Mouse (Mus musculus) naive thymus-derived CD4-positive, alpha-beta T cell, adult 2 months (primary cell): ENCODE measurements around the gene Gm4881.
A peak's percentile ranks its signal among the peaks of the same experiment; 100 is the strongest.

Experiments used
- DNase-seq: peaks from one replicate; pipeline ENCODE4 v3.0.0-alpha.2; 2011; ENCODE audit warnings: low read depth

Gm4881 gene

DNA sequence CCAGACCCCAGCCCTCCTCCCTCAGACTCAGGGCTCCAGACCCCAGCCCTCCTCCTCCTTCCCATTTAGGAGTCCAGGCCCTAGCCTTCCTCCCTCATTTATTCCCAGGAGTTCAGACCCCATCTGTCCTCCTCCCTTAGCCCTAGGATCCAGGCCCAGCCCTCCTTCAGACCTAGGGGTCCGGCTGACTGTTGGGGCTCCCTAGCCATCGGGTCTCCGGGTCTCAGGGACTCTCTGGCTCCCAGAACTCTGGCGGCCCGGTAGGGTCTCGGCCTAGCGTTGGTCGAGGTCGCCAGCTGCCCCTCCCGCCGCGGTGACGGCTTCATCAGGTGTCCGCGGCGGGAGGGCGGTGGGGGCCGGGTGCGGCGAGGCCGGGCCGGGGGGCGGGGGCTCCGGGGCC, 9.7 kb upstream of the Gm4881 start:
- DNase-seq: no peak

DNA sequence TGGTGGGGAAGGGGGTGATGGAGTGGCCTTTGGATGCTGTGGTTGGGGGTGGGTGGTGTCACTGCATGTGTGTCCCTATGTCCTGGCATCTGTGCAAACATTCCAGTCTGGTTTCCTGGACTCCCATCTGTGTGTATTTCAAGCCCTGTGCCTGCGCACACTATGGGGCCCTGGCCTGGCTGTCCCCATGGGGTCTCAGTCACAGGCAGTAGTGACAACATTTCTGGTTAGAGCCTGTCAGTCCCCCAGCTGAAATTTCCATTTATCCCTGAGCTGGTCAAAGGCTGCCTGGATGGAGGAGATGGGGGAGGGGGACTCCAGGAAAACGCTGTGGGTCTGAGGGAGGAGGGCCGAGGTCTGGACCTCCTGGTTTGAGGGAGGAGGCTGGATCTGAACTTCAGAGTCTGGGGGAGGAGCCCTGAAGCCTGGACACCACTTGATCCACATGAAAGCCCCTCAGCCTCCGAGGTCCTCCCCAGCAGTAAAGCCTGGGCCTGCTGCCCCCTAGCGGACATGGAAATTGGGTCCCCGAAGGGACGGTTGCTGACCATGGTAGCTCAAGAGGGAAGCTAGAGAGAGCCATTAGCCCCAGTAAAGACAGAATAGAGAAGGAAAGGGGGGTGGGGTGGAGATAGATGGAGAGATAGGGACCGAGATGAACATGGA, 5.8 kb upstream of the Gm4881 start:
- peak; percentile 83 for DNase-seq

DNA sequence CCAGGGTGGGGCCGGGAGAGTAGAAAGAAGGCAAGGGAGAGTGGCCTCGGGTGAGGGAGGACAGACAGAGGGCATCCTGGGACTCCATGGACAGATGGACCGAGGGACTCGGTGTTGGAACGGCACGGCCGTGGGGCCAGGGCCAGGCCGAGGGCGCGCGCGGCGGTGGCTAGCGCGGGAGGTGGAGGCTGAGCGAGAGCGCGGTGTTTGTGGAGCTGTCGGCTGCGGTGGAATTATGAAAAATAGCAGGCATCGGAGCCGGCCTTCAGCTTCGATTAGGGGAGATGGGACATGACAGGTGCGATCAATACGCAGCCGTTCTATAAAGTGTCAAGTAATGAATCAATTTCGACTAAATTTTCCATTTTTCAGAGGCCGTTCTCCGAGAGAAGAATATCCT, 4.5 kb upstream of the Gm4881 start:
- DNase-seq: no peak

DNA sequence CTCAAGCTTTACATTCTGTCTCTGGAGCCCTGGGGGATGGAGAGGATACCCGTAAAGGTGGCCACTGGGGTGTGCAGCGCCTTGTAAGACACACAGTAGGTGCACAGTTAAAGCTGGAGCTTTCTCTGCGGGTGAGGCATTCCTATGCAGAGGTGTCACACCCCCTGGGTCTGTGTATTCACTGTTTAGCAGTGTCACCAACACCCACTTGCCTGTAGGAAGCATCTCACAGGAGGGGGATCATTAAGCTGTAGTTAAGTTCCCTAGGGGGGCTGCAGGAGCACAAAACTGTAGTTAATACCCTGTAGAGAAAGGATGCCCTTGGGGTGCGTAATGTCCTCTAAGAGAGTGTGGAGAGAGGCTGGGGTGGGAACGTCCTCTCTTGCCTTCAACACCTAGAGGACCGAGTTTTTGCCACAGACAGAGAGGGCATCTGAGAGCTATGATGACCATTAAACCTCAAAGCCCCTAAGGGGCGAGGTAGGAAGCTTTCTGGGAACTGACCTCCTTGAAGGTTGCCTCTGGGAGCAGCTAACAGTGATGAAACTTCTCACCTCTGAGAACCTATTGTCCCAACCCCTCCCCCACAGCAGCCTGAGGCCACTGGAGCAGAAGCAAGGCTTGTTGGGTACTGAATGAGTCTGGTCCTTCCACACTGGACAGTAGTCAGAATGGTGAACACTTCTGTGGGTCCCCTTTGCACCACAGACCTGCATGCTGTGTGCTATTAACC, 3.2 kb upstream of the Gm4881 start:
- no peak for DNase-seq

DNA sequence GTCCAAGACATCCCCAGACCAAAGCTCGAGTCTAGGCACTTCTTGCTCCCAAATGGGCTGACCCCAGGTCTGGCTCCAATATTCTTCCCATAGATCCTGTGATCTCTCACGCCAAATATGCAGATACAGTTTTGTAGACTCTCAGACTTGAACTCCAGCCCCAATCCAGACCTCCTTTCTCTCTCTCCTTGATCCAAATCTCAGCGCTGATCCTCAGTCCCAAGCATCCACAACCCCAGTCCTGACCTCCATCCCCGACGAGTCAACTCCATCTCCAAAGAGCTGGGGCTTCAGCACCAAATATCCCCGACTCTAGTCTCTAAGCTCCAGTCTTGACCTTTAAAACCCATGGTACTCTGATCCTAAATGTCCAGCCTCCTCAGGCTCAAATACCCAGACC, 653 bp downstream of the Gm4881 start:
- no peak for DNase-seq

DNA sequence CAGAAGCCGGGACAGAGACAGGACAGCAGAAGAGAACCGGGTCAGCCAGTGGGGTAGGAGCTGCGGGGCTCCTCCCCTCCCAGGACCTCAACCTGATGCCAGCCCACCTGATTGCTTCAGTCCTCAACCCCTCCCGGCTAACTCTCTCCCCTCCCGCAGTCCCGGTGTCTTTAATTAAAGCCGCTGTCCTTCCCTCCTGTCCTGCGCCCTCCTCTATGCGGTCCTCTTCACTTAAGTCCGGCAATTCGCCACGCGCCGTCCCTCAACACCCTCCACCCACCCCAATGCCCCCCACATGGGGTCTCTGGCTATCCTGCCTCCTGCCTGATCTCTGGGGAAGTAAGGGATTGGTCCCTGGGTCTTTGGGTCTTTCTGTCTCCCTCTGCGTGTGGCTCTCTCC, 12.6 kb downstream of the Gm4881 start:
- no peak for DNase-seq

DNA sequence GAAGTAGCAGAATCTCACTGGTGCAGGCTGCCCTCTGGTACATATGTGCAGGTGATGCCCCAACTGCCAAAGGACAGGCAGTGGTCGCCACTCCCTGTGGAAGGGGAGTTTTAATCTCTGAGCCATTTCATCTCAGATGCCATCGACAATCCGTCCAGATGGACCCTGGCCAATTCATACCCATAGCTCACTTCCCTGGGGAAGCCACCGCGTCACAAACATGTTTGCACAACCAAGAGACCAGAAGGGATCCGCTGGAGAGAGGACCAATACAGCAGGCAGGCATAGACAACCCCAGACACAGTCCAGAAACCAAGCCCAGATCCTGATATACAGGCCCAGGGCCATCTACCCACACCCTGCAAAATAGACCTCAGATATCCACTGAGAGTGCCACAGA, 13.8 kb downstream of the Gm4881 start:
- no peak for DNase-seq

DNA sequence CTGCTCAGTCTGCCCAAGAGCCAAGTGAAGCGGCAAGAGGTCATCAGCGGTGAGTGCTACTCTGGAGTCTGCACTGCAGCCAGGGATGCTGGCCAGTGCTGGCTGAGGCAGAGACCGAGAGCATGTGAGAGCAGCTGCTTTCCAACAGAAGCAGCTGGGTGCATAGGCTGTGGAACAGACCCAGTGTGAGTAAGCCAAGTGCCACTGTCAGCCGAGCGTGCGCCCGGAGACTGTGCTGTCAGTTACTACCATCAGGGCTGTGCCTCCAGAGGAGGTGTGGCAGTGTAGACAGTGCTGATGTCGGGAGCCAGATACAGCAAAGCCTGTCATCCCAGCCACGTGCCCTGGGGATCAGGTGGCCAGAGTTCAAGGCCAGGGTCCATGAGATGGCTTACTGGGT, 24.6 kb downstream of the Gm4881 start:
- peak; percentile 25 for DNase-seq

DNA sequence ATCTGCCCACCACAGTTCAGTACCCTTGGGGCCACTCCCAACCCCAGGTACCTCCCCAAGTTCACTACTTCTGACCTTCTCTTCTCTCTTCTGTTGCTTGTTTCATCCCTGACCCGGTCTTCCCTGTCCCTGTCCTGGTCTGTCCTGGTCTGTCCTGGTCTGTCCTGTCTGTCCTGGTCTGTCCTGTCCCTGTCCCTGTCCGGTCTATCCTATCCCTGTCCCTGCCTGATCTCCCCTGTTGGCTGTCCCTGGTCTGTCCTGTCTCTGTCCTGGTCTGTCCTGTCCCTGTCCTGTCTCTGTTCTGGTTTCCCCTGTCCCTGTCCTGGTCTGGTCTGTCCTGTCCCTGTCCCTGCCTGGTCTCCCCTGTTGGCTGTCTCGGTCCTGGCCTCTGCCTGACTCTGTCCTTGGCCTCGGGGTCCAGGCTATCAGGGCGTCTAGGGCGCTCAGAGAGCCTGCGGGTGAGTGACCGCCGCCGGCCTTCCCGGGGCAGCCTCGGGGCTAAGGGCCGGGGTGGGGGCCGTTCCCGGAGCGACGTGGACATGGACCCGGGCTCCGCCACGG, 25.5 kb downstream of the Gm4881 start:
- DNase-seq: no peak

DNA sequence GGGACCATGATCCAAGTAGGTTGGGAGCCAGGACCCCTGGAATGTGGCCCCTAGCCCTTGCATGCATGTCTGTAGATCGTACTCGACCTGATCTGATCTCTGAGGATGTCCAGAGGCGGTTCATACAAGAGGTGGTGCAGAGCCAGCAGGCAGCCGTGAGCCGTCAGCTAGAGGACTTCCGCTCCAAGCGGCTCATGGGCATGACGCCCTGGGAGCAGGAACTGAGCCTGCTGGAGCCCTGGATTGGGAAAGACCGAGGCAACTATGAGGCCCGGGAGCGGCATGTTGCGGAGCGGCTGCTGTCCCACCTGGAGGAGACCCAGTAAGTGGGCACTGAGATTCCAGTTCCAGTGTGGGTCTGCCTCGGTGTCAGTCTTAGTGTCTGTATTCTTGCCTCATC, 31.8 kb downstream of the Gm4881 start:
- no peak for DNase-seq

DNA sequence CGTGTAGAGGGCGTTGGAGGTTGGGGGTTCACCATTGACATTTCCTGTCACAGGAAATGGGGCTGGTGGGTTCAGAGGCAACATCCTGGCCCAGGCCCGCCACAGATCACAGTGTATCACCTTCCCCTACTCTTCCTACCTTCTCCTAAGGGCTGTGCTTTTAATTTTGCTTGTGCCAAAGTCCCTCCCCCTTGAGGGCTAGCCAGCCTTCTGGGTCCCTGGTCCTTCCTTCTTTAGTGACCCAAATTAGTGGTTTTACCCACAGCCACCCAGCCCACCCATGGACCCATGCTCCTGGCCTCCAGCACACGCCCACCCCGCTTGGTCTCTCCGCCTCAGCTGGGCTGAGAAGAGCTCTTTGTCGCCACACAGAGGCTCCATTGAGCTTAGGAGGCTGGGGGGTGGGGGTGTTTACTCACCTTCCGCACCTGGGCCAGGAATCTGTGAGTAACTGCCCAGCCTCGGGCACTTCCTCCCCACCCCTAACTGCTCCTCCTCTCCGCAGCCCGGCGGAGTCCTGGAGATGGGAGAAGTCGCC, 37.0 kb downstream of the Gm4881 start:
- DNase-seq: peak; percentile 88

DNA sequence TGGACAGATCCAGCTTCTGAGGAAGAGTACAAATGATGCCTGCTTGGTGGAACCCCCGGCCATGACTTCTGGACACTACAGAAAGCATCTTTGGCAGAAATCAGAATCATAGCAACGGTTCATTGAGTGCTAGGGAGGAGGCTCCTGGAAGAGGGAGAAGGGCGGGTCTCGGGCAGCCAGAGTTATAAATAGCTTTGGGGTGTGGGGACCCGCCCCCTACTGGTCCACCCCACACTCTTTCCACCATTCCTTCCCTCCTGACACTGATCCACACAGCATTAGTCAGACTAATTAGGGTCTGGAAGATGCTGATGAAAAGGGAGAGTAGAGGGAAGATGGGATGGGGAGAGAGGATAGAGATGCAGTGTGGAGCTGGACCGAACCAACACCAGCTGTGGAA, 37.7 kb downstream of the Gm4881 start:
- DNase-seq: no peak

DNA sequence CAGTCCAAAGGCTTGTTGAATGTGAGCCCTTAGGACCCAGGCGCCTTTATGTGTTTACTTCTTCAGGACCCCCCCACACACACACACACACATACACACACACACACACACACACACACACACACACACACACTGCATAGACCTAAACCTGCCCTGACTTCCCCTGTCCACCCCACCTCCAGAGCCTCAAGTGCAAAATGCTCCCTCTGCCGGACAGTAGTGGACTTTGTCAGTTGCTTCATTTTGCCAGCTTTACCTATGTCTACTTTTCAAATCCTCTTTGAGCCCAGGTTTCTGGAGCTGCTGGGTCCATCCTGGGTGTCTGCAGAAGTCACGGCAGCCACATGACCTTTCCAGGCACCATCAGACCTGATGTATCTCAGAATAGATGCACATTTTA, 39.4 kb downstream of the Gm4881 start:
- DNase-seq: peak; percentile 77

DNA sequence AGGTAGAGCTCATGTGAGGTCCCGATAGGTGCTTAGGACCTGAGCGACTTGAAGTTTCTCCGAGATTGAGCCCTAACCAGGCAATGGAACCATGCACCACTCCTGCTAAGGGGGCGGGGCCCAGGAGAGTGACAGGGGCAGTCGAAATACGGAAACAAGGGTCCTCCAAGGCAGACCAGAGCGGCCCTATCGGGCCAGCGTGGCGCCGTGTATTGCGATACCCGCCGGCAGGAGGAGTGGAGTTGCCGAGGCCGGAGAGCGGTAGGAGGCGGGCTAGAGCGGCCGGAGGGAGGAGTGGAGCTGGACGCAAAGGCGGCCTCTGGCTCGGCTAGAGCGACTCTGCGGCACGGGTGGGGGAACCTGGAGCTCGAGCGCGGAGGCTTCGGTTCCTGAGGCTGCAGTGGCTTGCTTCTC, 40.2 kb downstream of the Gm4881 start:
- DNase-seq: peak; percentile 96

DNA sequence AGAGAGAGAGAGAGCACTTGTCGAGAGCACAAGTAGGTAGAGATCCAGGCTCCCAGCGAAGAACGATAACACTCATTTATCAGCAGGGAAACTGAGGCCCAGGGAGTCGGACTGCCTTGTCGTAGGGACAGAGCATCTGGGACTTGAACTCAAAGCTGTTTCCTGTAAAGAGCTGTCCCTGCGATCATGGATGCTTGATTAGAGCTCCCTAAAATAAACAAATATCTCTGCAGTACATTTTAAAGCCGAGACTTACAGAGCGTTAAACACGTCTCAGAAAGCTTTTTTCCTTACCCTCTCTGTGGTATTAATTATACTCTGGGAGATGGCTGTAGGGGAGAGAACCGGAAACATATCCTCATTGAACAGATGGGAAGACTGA, 40.9 kb downstream of the Gm4881 start:
- DNase-seq: no peak

DNA sequence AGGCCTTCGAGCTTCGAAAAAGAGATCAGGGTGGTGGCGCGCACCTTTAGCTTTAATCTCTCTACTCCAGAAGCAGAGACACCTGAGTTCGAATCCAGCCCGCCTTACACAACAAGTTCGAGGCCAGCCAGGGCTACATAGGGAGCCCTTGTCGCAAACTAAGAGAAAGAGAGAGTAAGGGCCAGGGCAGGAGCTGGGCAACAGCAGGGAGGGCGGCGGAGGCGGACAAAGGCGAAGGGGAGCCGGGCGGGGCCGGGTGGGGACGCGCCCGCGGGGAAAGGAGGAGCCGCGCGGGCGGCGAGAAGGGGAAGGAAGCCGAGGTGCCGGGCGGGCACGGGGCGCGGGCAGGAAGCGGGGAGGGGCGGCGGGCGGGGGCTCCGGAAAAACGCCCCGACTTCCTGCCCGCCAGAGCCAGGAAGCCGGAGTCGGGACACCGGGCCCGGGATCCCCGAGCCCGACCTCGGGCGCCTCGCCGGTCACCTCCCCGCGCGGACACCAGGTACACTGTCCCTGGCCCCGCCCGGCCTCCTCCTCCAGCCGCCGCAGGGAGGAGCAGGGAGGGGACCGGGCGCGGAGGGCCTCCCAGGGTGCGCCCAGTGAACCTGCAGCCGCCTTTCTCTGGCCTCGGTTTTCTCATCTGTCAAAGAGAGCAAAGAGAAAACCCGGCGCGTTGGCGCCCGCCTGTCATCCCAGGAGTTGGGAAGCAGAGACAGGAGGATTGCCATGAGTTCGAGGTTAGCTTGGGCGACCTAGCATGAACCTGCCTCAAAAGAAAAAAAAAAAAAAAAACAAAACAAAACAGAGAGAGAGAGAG, 41.5 kb downstream of the Gm4881 start, which contains the start of gene Arhgef1:
Gene Arhgef1 (plus strand): TSS at position 283 of the 814 bp plus-strand sequence.
- peak; percentile 78 for DNase-seq

DNA sequence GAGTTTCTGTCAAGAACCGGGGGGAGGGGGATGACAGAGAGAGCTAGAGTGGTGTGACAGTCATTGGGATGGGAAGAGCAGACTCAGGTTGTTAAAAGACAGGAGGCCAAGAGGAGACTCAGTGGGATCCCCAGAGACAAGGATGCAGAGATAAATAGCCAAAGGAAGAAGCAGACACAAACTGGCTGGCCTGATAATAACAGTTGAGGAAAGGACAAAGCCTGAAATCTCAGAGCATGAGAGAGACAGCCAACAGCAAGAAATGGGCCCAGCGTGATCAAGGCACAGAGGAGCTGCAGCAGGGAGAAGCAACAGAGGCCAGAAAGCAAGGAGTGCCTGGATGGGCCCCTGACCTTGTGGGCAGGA, 42.0 kb downstream of the Gm4881 start:
- no peak for DNase-seq

DNA sequence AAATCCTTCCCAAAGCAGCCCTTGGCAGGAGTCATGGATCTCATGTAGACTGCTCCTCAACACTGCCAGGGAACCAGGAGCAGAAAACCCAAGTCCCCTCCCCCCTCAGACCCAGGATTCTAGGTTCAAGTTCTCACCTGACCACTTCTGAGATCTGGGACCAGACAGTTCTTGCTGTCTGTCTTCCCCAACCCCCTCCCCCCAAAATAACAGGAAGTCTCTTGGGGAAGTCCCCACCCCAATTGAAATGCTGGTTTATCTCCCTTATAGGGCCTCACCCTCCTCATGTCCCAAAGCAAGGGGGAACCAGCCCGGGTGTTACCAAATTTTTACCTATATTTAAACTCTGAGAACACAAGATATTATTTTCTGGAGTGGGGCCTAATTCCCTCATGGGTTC, 42.5 kb downstream of the Gm4881 start:
- peak; percentile 79 for DNase-seq

DNA sequence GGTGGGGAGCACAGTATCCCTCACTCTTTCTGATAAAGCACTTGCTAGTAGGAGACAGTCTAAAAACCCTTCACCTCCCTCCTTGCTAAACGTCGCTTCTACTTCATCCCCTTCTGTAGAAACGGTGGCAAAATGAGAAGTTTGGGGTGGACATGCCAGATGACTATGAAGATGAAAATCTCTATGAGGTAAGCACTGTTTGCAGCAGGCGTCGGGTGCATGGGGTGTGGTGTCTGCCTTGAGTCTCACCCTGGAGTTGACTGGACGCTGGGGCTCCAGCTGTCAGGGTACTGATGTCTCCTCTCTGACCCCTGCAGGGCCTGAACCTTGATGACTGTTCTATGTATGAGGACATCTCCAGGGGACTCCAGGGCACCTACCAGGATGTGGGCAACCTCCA, 43.2 kb downstream of the Gm4881 start:
- DNase-seq: no peak

DNA sequence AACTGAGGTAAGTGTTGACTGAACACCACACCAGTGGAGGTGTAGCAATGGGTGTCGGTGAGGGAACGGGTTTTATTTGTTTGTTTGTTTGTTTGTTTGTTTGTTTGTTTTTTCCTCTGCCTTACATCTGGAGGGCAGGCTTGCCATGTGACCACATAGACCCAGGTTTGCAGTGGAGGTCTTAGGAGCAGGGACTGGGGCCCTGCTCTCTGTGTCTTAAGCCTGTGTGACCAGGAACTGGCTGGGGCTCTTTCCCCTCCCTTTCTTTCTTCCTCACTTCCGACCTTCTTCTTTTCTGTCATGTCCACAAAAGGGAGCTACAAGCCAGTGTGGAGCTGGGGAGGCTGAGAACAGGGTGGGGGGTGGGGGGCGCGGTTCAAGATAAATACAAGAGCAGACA, 46.3 kb downstream of the Gm4881 start:
- DNase-seq: no peak

DNA sequence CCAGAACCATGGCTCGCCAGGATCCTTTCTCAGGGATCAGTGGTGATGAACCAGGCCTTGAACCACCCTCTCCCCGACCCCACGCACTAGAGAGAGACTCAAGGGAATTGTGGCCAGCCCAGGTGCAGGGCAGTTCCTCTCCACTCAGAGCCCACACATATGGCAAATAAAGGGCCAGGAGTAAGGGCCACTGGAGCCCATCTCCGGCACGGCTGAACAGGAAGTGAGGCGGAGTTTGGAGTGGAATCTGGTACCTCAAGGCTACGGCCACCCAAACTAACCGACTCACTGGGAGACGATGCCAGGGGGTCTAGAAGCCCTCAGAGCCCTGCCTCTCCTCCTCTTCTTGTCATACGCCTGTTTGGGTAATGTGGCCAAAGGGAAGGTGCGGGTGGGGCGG, 47.1 kb downstream of the Gm4881 start, which contains the start of gene Cd79a:
Gene Cd79a (plus strand): TSS at position 158 of the 400 bp plus-strand sequence.
- DNase-seq: peak; percentile 16

DNA sequence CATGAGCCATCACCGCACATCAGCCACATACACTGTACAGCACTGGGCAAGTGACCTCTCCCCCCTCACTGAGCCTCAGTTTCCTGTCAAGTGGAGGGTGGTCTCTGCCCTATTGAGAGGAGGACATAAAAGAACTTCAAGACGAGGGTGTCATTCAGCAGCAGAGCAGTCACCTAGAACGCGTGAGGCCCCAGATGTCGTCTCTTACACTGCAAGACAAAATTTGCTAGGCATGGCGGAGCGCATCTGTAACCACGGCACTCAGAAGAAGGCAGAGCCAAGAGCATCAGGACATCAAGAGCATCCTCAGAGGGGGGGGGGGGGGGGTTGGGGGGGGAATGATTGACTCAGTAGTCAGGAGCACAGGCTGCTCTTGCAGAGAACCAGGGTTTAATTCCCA, 48.0 kb downstream of the Gm4881 start:
- no peak for DNase-seq
